Mouse (Mus musculus): Measurements from ENCODE around the gene Rabl3.

DNA sequence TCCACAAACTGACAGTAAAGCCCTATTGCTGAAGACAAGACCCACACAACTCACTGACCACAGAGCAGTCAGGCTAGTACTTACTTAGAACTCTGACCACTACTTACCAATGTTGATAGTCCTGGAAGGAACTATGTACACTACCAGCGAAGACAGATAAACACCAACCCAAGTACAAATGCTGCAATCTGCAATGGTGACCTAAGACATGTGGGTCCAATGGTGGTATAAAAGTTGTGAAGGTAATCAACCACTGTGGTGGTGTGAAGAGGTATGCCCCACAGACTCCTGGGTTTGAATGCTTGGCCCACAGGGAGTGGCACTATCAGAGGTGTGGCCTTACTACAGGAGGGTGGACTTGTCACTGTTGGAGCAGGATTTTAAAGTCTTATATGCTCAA lies 20.0 kb upstream of the Rabl3 start:
- TF ChIP-seq CTCF (IDR thresholded peaks at IDR 0.05; ENCODE audit: low read depth) (no peak), EP300 (IDR thresholded peaks at IDR 0.05; ENCODE audit: low read depth) (no peak)
